Mouse (Mus musculus) forebrain, postnatal 0 days (tissue): ENCODE results near the gene Rwdd2a. TPM values are rescaled to one million over a fixed set of nuclear protein-coding genes. Genes with fewer than 3 reads are reported as not detected.
"Not testable (repeated sequence)": the region's sequence is repeated elsewhere in the genome, so short reads cannot be mapped to it uniquely, and the experiment has no call there.

ENCODE experiments used
- ATAC-seq: fragments of 200-750 bp; cut with Nextera tagmentation; 2 replicates; pipeline ENCODE4 v1.8.0; 2017; ENCODE audit warnings: mild to moderate bottlenecking, moderate library complexity
- DNase-seq: peaks from one replicate; pipeline ENCODE4 v3.0.0-alpha.2; 2015
- H3K27ac ChIP-seq: fragments of 300-500 bp; sonication (generic); 2 replicates; pipeline ENCODE4 v1.5.1; 2014; ENCODE audit warnings: low read depth, mild to moderate bottlenecking, antibody characterized with exemption, low read length, moderate library complexity, mixed read lengths
- H3K27me3 ChIP-seq: fragments of 300-500 bp; sonication (generic); 2 replicates; pipeline ENCODE4 v1.6.1; 2014; ENCODE audit warnings: mild to moderate bottlenecking, low read length, mixed read lengths; ENCODE audit not compliant: insufficient read depth
- H3K36me3 ChIP-seq: fragments of 300-500 bp; sonication (generic); 2 replicates; pipeline ENCODE4 v1.6.1; 2014; ENCODE audit warnings: mild to moderate bottlenecking, moderate library complexity; ENCODE audit not compliant: insufficient read depth
- H3K4me1 ChIP-seq: fragments of 300-500 bp; sonication (generic); 2 replicates; pipeline ENCODE4 v1.6.1; 2014; ENCODE audit warnings: antibody characterized with exemption; ENCODE audit not compliant: insufficient read depth
- H3K4me2 ChIP-seq: fragments of 300-500 bp; sonication (generic); 2 replicates; pipeline ENCODE4 v1.6.1; 2014; ENCODE audit warnings: low read depth, mild to moderate bottlenecking, moderate library complexity
- H3K4me3 ChIP-seq: fragments of 300-500 bp; sonication (generic); 2 replicates; pipeline ENCODE4 v1.5.1; 2014; ENCODE audit warnings: low read depth, low read length, mixed read lengths
- H3K9ac ChIP-seq: fragments of 300-500 bp; sonication (generic); 2 replicates; pipeline ENCODE4 v1.6.1; 2014; ENCODE audit warnings: mild to moderate bottlenecking
- H3K9me3 ChIP-seq: fragments of 300-500 bp; sonication (generic); 2 replicates; pipeline ENCODE4 v1.6.1; 2016; ENCODE audit warnings: low read length
- CTCF ChIP-seq: sonication (generic); IDR thresholded peaks from 2 replicates; pipeline ENCODE4 v1.5.1; 2016; ENCODE audit warnings: antibody characterized with exemption, control low read depth, low read depth
- WGBS: fragments of 180-500 bp; shearing (Covaris S2); extraction: QIAGEN DNeasy Blood & Tissue Kit; methylation state at CpG from one replicate; pipeline ENCODE4 v1.1.7; 2014; 5-methylcytosine and 5-hydroxymethylcytosine counted together
- polyA plus RNA-seq: library from polyadenylated mRNA; unstranded; fragments of >200 nt; fragmentation: Nextera tagmentation; extraction: Ambion mirVana; gene quantifications from 2 replicates; pipeline ENCODE4 v1.2.1, GENCODE M21; 2015
- total RNA-seq: library from RNA; depleted of rRNA; stranded (reverse); fragments of >200 nt; gene quantifications from 2 replicates; pipeline ENCODE4 v1.2.3, GENCODE M21; 2014

Rwdd2a gene
- total and polyA plus RNA-seq, 2 experiments from 2014 or later: 19.1 to 40.7 TPM

DNA sequence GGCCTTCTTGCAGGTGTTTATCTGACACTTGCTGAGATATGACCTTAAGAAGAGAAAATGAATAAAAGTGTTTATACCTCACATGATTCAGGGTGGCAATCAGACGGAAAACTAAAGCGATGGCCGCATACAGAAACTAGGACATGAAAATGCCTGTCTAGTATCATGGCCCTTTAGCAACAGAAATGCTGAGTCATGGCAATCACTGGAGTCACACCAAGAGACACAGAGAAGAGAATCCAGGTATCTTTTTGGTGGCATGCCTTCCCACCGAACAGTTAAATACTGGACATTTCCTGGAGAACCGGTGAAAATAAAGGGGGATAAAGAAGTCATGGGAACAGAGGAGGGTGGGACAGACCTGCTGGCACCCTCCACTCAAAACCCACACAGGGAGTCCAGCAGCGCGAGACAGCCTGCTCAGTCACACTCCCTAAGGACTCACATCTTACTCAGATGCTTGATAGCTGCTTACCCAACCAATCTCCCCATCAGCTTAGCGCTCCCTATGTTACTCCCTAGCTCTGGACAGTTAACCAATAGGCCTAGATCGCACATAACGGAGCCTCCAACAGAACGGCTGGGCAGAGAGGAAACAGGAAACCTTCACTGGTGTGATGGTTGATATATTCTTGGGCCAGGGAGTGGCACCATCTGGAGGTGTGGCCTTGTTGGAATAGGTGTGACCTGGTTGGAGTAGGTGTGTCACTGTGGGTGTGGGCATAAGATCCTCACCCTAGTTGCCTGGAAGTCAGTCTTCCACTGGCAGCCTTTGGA lies 15.4 kb downstream of the Rwdd2a start:
- ATAC-seq: no peak
- WGBS: 93% methylated on average over 11 of the region's 11 CpGs

DNA sequence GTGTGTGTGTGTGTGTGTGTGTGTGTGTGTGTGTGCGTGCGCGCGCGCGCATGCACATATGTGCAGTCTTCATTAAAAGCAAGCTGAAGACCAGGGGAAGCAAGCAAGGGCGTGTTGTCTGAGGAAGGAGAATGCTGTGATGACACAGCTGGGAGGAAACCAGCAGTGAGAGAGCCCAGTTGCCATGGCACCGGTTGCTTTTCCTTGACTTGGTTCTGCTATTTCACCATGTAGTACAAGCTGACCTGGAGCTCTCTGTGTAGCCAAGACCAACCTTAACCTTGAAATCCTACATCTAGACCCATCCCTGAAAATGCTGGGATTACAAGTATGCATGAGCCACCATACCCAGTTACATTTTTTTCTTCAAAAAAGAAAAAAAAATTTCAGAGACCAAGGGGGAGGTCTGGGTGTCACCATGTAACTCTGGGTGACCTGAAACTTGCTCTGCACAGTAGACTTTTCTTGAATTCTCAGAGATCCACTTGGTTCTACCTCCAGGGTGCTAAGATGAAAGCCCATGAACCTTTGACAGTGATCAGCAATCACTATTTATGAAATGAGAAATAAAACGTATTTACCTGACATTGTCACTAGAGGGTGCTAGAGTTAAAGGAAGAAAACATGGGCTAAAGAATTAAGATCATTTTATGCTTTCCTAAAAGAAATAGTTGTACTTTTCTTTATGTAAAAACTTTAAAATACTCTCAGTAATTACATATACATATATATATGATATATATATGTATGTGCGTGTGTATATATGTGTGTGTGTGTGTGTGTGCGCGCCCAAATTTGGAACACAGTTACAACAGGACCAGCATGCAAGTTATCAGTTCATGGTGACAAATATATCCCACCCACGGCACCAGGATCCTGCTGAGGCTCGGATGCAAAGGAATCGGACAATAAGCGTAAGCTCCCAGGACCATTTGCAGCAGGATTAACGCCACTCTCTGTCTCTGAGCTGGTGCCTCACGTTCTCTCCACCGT lies 21.2 kb downstream of the Rwdd2a start:
- H3K4me3 ChIP-seq: no peak overlapping the region
- no peak overlapping the region for H3K9ac ChIP-seq
- no peaks in the 10 kb centered on the region for H3K27me3 ChIP-seq
- H3K27ac ChIP-seq: 0 out of 2 replicates have a peak overlapping the region, but pooled peaks have one; percentile 9
- no peaks in the 10 kb centered on the region for H3K9me3 ChIP-seq
- DNase-seq (peak; percentile 48), ATAC-seq (peak; percentile 81)
- no peaks in the 10 kb centered on the region for H3K4me1 ChIP-seq
- H3K36me3 ChIP-seq: no peaks in the 10 kb centered on the region
- 75% methylated on average over 19 of the region's 19 CpGs for WGBS
- peak; percentile 77 for TF ChIP-seq CTCF
- H3K4me2 ChIP-seq: no peak overlapping the region

More for the DNA sequence above, 15.4 kb downstream of the Rwdd2a start:
- no peaks in the 10 kb centered on the region for H3K36me3 ChIP-seq
- no peaks in the 10 kb centered on the region for H3K27me3 ChIP-seq
- no peak overlapping the region for H3K4me2 ChIP-seq
- DNase-seq: no peak
- no peak overlapping the region for H3K4me3 ChIP-seq
- H3K27ac ChIP-seq: no peak overlapping the region
- no peak for TF ChIP-seq CTCF
- H3K9me3 ChIP-seq: no peaks in the 10 kb centered on the region
- no peak overlapping the region for H3K9ac ChIP-seq
- H3K4me1 ChIP-seq: no peaks in the 10 kb centered on the region

DNA sequence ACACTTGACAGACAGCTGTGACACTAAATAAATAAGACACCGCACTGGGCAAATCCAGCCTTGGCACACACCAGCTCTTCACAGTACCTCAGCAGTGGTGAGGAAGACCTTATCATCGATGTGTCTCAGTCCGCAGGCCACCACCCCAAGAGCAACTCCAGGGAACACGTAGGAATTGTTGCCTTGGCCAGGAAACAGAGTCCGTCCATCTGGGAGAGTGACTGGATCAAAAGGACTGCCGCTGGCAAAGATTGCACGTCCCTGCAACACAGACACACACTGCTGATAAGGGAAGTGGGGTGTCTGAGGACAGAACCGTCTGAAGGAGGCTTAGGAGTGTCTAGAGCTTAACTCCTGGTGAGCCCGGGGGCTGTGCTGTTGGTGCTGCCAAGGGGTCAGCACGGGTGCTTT lies 22.6 kb downstream of the Rwdd2a start:
- H3K36me3 ChIP-seq, H3K9me3 ChIP-seq, H3K27me3 ChIP-seq, DNase-seq, ATAC-seq, H3K4me1 ChIP-seq, H3K9ac ChIP-seq, H3K4me2 ChIP-seq, H3K27ac ChIP-seq, H3K4me3 ChIP-seq: not testable (repeated sequence)
- WGBS: 73% methylated on average over 9 of the region's 10 CpGs

DNA sequence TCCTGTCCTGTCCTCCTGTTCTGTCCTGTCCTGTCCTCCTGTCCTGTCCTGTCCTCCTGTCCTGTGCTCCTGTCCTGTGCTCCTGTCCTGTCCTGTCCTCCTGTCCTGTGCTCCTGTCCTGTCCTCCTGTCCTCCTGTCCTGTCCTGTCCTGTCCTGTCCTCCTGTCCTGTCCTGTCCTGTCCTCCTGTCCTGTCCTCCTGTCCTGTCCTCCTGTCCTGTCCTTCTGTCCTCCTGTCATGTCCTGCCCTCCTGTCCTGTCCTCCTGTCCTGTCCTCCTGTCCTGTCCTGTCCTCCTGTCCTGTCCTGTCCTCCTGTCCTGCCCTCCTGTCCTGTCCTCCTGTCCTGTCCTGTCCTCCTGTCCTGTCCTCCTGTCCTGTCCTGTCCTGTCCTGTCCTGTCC lies 25.2 kb downstream of the Rwdd2a start:
- not testable (repeated sequence) for H3K9me3 ChIP-seq, H3K4me2 ChIP-seq, H3K27me3 ChIP-seq, H3K9ac ChIP-seq, H3K27ac ChIP-seq, ATAC-seq, H3K36me3 ChIP-seq, H3K4me3 ChIP-seq, DNase-seq, H3K4me1 ChIP-seq

DNA sequence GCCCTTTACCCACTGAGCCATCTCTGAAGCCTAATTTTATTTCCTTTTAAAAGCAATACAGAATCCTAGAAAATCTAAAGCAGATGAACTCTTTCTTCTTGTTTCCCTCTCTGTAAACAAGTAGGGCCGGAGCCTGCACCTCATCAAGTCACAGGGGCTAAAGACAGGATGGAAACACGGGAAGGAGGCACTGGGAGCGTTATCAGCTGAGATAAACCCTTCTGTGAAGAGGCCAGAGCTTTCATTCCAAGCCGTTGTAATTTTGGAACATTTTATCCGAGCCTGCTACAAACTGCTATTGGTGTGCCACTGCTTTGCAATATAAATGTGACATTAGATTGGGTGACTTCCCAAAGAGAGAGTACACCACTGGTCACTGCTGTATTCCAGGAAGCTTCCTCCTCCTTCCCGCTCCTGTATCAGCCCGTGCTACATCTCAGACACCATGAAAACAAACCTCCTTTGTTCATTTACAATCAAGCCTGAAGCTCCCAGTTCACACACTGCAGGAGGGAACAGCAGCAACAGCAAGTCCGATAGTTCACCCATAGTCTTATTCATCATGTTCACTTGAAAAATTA lies 28.0 kb downstream of the Rwdd2a start:
- Histone ChIP-seq H3K27me3 (no peaks in the 10 kb centered on the region), H3K4me1 (no peaks in the 10 kb centered on the region), H3K4me3 (no peak overlapping the region), H3K27ac (no peak overlapping the region), H3K9ac (no peak overlapping the region), H3K4me2 (no peak overlapping the region), H3K36me3 (no peaks in the 10 kb centered on the region), H3K9me3 (no peaks in the 10 kb centered on the region)
- DNase-seq: no peak
- WGBS: 60% methylated on average over 8 of the region's 8 CpGs
- no peak for TF ChIP-seq CTCF
- ATAC-seq: no peak

DNA sequence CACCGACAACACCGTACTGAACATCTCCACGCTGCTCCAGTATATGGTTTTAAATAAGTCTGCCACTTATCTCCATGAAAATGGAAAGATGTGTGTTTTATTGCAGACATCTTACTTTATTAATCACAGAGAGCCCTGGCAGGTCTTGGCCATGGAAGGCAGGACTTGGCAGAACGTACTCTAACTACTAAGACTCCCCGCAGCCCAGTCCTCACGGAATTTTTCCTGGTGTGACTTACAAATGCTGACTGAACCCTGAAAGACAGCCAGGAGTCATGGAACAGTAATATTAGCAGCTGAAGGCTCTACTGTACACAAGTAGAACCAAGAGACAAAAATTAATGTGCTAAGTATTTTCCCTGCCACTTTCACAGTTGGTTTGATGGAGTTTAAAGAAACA lies 34.0 kb downstream of the Rwdd2a start:
- Histone ChIP-seq H3K36me3 (no peaks in the 10 kb centered on the region), H3K4me1 (no peaks in the 10 kb centered on the region), H3K27ac (no peak overlapping the region), H3K27me3 (no peaks in the 10 kb centered on the region), H3K9ac (no peak overlapping the region), H3K9me3 (no peaks in the 10 kb centered on the region), H3K4me3 (no peak overlapping the region), H3K4me2 (no peak overlapping the region)
- DNase-seq: no peak
- WGBS: 75% methylated on average over 6 of the region's 6 CpGs
- no peak for TF ChIP-seq CTCF
- ATAC-seq: no peak
